Mouse (Mus musculus) kidney, adult 10 weeks (tissue): ENCODE measurements around the gene Guca2a. TPM values are rescaled to one million over a fixed set of nuclear protein-coding genes. Genes with fewer than 3 reads are reported as not detected.

Source experiments
- polyA plus RNA-seq: library from polyadenylated mRNA; stranded (reverse); fragments of 350-450 nt; fragmentation: Illumina TruSeq; extraction: RNeasy Lipid Tissue Mini Kit (QIAGEN cat#74804); gene quantifications from one replicate; pipeline ENCODE4 v1.2.3, GENCODE M21; 2014; ENCODE audit warnings: low read depth, low replicate concordance

Guca2a gene
- not detected for polyA plus RNA-seq

GRCm38 (mm10) chr4:119637176-119637845, at the start of gene Guca2a:
Gene Guca2a, plus strand, starts transcription at chr4:119637704.

GRCm38 (mm10) chr4:119658731-119659130, 21.2 kb downstream of the Guca2a start, which contains the start of gene Guca2b:
Gene Guca2b, minus strand, starts transcription at chr4:119658954.

Other genes starting within 250 kb of the Guca2a start
- 4.3 TPM for gene Ccdc30, start 222.2 kb upstream of the Guca2a start, polyA plus RNA-seq
- gene Ppcs, start 215.3 kb upstream of the Guca2a start, polyA plus RNA-seq, result 50.2 TPM
- 2.2 TPM for gene Zmynd12, start 214.9 kb upstream of the Guca2a start, polyA plus RNA-seq
- 0.93 TPM for gene Rimkla, start 145.1 kb upstream of the Guca2a start, polyA plus RNA-seq
- 47.0 TPM for gene Foxj3, start 100.7 kb upstream of the Guca2a start, polyA plus RNA-seq
- 6.8 TPM for gene Frg2f1, start 98.2 kb upstream of the Guca2a start, polyA plus RNA-seq
- gene Guca2b, start 21.2 kb downstream of the Guca2a start, polyA plus RNA-seq, result 94.2 TPM
- 0.65 TPM for gene Hivep3, start 96.1 kb downstream of the Guca2a start, polyA plus RNA-seq